Mouse (Mus musculus) cerebellum, adult 2 months (tissue): ENCODE measurements around the gene Shisa5. TPM values are rescaled to one million over a fixed set of nuclear protein-coding genes. Genes with fewer than 3 reads are reported as not detected.

ENCODE experiments used
- DNase-seq, 2 experiments: peaks; one replicate each; pipeline ENCODE4 v3.0.0; 2021
- H3K27ac ChIP-seq: fragments of 200-500 bp; 2 replicates; pipeline ENCODE4 v1.5.1; 2012; ENCODE audit warnings: low read length, control low read depth, inconsistent platforms; ENCODE audit not compliant: insufficient read depth
- H3K27me3 ChIP-seq: fragments of 200-500 bp; 2 replicates; pipeline ENCODE4 v1.6.1; 2012; ENCODE audit warnings: inconsistent platforms, mild to moderate bottlenecking, low read length, moderate library complexity; ENCODE audit not compliant: control insufficient read depth, insufficient read depth
- H3K4me1 ChIP-seq: fragments of 200-500 bp; 2 replicates; pipeline ENCODE4 v1.6.1; 2011; ENCODE audit warnings: low read length; ENCODE audit not compliant: control insufficient read depth, insufficient read depth
- H3K4me3 ChIP-seq: fragments of 200-500 bp; replicated peaks from 2 replicates; pipeline ENCODE3; 2011; ENCODE audit warnings: mild to moderate bottlenecking, low read depth, low read length, control low read depth; ENCODE audit not compliant: insufficient read depth
- CTCF ChIP-seq: fragments of 200-500 bp; IDR thresholded peaks from 2 replicates; pipeline ENCODE4 v1.5.1; 2011; ENCODE audit warnings: low read depth, mild to moderate bottlenecking, control low read depth, low read length, moderate library complexity, borderline replicate concordance; ENCODE audit not compliant: insufficient read depth
- POLR2A ChIP-seq: fragments of 200-500 bp; IDR thresholded peaks from 2 replicates; pipeline ENCODE4 v1.6.1; 2011; ENCODE audit warnings: low read length, control low read depth, borderline replicate concordance; ENCODE audit not compliant: insufficient read depth
- WGBS: fragments of 180-500 bp; shearing (Covaris S2); methylation state at CpG from one replicate; pipeline ENCODE4 v1.1.7; 2018; 5-methylcytosine and 5-hydroxymethylcytosine counted together
- polyA plus RNA-seq: library from polyadenylated mRNA; depleted of rRNA; stranded (reverse); fragments of >200 nt; gene quantifications from 2 replicates; pipeline ENCODE4 v1.2.3, GENCODE M21; 2012

Shisa5 gene
- polyA plus RNA-seq, 1 experiment: 79.8 TPM

- TF ChIP-seq CTCF (no peak), POLR2A (no peak)
- Histone ChIP-seq H3K27me3 (no peaks in the 10 kb centered on the region), H3K4me3 (no peak overlapping the region), H3K4me1 (peaks cover 9% of the 10 kb centered on the region), H3K27ac (no peak overlapping the region)
- DNase-seq: no peak
- 90% methylated on average over 10 of the region's 10 CpGs for WGBS
These were observed 13.5 kb downstream of the Shisa5 start for GRCm38 (mm10) chr9:109051651-109052489.

GRCm38 (mm10) chr9:109052490-109053260 is 14.3 kb downstream of the Shisa5 start:
- WGBS: 83% methylated on average over 9 of the region's 9 CpGs
- H3K27me3 ChIP-seq: no peaks in the 10 kb centered on the region
- TF ChIP-seq POLR2A (no peak), CTCF (no peak)
- H3K4me3 ChIP-seq: no peak overlapping the region
- H3K27ac ChIP-seq: no peak overlapping the region
- peak in 1 of 2 experiments; percentile 6 for DNase-seq
- peaks cover 9% of the 10 kb centered on the region for H3K4me1 ChIP-seq

GRCm38 (mm10) chr9:109053366-109053765 is 15.0 kb downstream of the Shisa5 start:
- DNase-seq: no peak
- WGBS: 78% methylated on average over 3 of the region's 3 CpGs
- H3K4me1 ChIP-seq: peaks cover 15% of the 10 kb centered on the region
- H3K27me3 ChIP-seq: no peaks in the 10 kb centered on the region
- H3K27ac ChIP-seq: no peak overlapping the region
- no peak overlapping the region for H3K4me3 ChIP-seq
- TF ChIP-seq POLR2A (no peak), CTCF (no peak)

- H3K4me3 ChIP-seq: no peak overlapping the region
- H3K4me1 ChIP-seq: peaks cover 20% of the 10 kb centered on the region
- DNase-seq: peak in 1 of 2 experiments; percentile 11
- WGBS: 75% methylated on average over 6 of the region's 6 CpGs
- no peaks in the 10 kb centered on the region for H3K27me3 ChIP-seq
- TF ChIP-seq POLR2A (no peak), CTCF (no peak)
- no peak overlapping the region for H3K27ac ChIP-seq
These were observed 15.5 kb downstream of the Shisa5 start for GRCm38 (mm10) chr9:109053851-109054250.

- peaks cover 20% of the 10 kb centered on the region for H3K4me1 ChIP-seq
- H3K27me3 ChIP-seq: no peaks in the 10 kb centered on the region
- 7% methylated on average over 7 of the region's 7 CpGs for WGBS
- DNase-seq: peak; percentile 71 to 79
- TF ChIP-seq POLR2A (peak; percentile 52; the same call in 1 of the 2 replicates), CTCF (no peak)
- peak overlapping the region; percentile 91 for H3K4me3 ChIP-seq
- H3K27ac ChIP-seq: peak overlapping the region; percentile 52; the same call in 1 of the 2 replicates
These were observed 16.3 kb downstream of the Shisa5 start for GRCm38 (mm10) chr9:109054712-109055111.

- H3K4me3 ChIP-seq: peak overlapping the region; percentile 91
- DNase-seq: peak; percentile 37 to 42
- TF ChIP-seq CTCF: no peak
- TF ChIP-seq POLR2A: no peak
- no peaks in the 10 kb centered on the region for H3K27me3 ChIP-seq
- peaks cover 20% of the 10 kb centered on the region for H3K4me1 ChIP-seq
- H3K27ac ChIP-seq: 0 out of 2 replicates have a peak overlapping the region, but pooled peaks have one; percentile 52
- WGBS: 65% methylated on average over 12 of the region's 12 CpGs
These were observed 17.1 kb downstream of the Shisa5 start for GRCm38 (mm10) chr9:109055271-109056030.

- Histone ChIP-seq H3K27me3 (no peaks in the 10 kb centered on the region), H3K4me3 (no peak overlapping the region), H3K4me1 (peaks cover 20% of the 10 kb centered on the region), H3K27ac (no peak overlapping the region)
- TF ChIP-seq CTCF (no peak), POLR2A (no peak)
- DNase-seq: peak in 1 of 2 experiments; percentile 21
- 90% methylated on average over 17 of the region's 17 CpGs for WGBS
These were observed 17.8 kb downstream of the Shisa5 start for GRCm38 (mm10) chr9:109056081-109056690.
